Mouse (Mus musculus): ENCODE data around the gene Ahdc1. TPM values are rescaled to one million over a fixed set of nuclear protein-coding genes. Genes with fewer than 3 reads are reported as not detected.

Gene Ahdc1
- polyA plus RNA-seq, 1 experiment from 2014 or later, result 4.9 TPM

DNA sequence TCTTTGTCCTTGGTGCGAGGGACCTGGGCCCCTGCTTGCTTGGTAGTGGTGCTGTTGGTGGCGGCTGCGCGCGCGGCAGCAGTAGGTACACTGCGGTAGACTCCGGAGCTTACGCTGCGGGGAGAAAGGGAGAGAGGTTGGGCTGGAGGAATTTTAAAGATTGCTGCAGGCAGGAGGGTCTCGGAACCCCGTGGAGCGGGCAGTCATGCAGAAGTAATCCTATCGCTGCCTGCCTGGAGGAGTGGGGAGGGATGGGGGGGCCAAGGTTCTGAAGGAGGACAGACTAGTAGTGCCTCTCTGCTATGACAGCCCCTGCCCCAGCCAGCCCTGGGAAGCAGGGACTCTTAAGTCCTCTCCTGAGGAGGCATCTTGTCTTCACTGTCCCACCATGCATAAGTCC is 11.2 kb downstream of the Ahdc1 start:
- H3K4me2 ChIP-seq, result peak overlapping the region; percentile 52
- no peaks in the 10 kb centered on the region for H3K36me3 ChIP-seq (ENCODE audit: control insufficient read depth, insufficient read depth, low read length)
- H3K27ac ChIP-seq (ENCODE audit: low read depth, low read length), result peak overlapping the region; percentile 67
- peak overlapping the region; percentile 58 for H3K9ac ChIP-seq (ENCODE audit: low read length)
- H3K9me3 ChIP-seq (ENCODE audit: control insufficient read depth, low read length), result no peaks in the 10 kb centered on the region
- no peaks in the 10 kb centered on the region for H3K27me3 ChIP-seq (ENCODE audit: control insufficient read depth, insufficient read depth, low read length)
- H3K4me1 ChIP-seq (ENCODE audit: control insufficient read depth, insufficient read depth, low read length), result peaks cover 67% of the 10 kb centered on the region
- DNase-seq (ENCODE audit: low spot score, missing footprints), result peak; percentile 95
- ATAC-seq (ENCODE audit: low FRiP score), result peak; percentile 34
- under 1% methylated on average over 14 of the region's 14 CpGs for WGBS
- peak overlapping the region; percentile 16; the same call in 1 of the 2 replicates for H3K4me3 ChIP-seq (ENCODE audit: low read depth, low read length)

- H3K9ac ChIP-seq (ENCODE audit: low read length), result no peak overlapping the region
- H3K27ac ChIP-seq (ENCODE audit: low read depth, low read length), result peak overlapping the region; percentile 67
- H3K4me2 ChIP-seq, result peak overlapping the region; percentile 52
- DNase-seq (ENCODE audit: low spot score, missing footprints), result peak; percentile 94
- peaks cover 70% of the 10 kb centered on the region for H3K4me1 ChIP-seq (ENCODE audit: control insufficient read depth, insufficient read depth, low read length)
- no peaks in the 10 kb centered on the region for H3K9me3 ChIP-seq (ENCODE audit: control insufficient read depth, low read length)
- H3K4me3 ChIP-seq (ENCODE audit: low read depth, low read length), result no peak overlapping the region
- no peaks in the 10 kb centered on the region for H3K27me3 ChIP-seq (ENCODE audit: control insufficient read depth, insufficient read depth, low read length)
- no peaks in the 10 kb centered on the region for H3K36me3 ChIP-seq (ENCODE audit: control insufficient read depth, insufficient read depth, low read length)
- ATAC-seq (ENCODE audit: low FRiP score), result peak; percentile 72
- WGBS, result 36% methylated on average over 14 of the region's 14 CpGs
These were observed 12.0 kb downstream of the Ahdc1 start for GRCm38 (mm10) chr4:133022954-133023635.

GRCm38 (mm10) chr4:133023636-133024035 is 12.6 kb downstream of the Ahdc1 start:
- no peak overlapping the region for H3K9ac ChIP-seq (ENCODE audit: low read length)

DNA sequence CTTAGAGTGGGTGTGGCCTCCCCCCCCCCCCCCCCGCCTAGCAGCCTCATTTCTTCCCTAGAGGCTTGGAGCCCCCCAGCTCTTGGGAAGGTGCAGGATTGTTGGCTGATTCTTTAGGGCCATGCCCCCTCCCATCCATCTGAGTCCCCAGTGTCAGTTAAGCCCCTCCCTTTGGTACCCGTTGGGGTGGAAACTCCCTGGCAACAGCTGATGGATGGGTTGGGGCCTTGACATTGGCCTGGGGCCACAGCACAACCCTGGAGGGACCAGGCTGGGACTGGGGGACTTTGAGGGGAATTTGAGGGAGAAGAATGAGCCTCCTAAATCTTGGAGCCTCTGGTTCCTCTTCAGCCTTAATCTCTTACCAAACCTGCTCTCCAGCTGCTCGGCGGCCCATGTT is 13.3 kb downstream of the Ahdc1 start:
- Histone ChIP-seq H3K27me3 (ENCODE audit: control insufficient read depth, insufficient read depth, low read length) (no peaks in the 10 kb centered on the region), H3K4me1 (ENCODE audit: control insufficient read depth, insufficient read depth, low read length) (peaks cover 70% of the 10 kb centered on the region), H3K4me2 (no peak overlapping the region), H3K27ac (ENCODE audit: low read depth, low read length) (peak overlapping the region; percentile 7; the same call in 1 of the 2 replicates), H3K36me3 (ENCODE audit: control insufficient read depth, insufficient read depth, low read length) (no peaks in the 10 kb centered on the region), H3K4me3 (ENCODE audit: low read depth, low read length) (no peak overlapping the region), H3K9me3 (ENCODE audit: control insufficient read depth, low read length) (no peaks in the 10 kb centered on the region), H3K9ac (ENCODE audit: low read length) (no peak overlapping the region)
- WGBS, result 24% methylated on average over 3 of the region's 4 CpGs
- DNase-seq (ENCODE audit: low spot score, missing footprints) (no peak), ATAC-seq (ENCODE audit: low FRiP score) (no peak)

More at GRCm38 (mm10) chr4:133023636-133024035, 12.6 kb downstream of the Ahdc1 start:
- no peak overlapping the region for H3K4me3 ChIP-seq (ENCODE audit: low read depth, low read length)
- peak overlapping the region; percentile 35; the same call in 1 of the 2 replicates for H3K27ac ChIP-seq (ENCODE audit: low read depth, low read length)
- DNase-seq (ENCODE audit: low spot score, missing footprints) (peak; percentile 85), ATAC-seq (ENCODE audit: low FRiP score) (no peak)
- peaks cover 70% of the 10 kb centered on the region for H3K4me1 ChIP-seq (ENCODE audit: control insufficient read depth, insufficient read depth, low read length)
- H3K36me3 ChIP-seq (ENCODE audit: control insufficient read depth, insufficient read depth, low read length), result no peaks in the 10 kb centered on the region
- peak overlapping the region; percentile 52; the same call in 1 of the 2 replicates for H3K4me2 ChIP-seq
- no peaks in the 10 kb centered on the region for H3K27me3 ChIP-seq (ENCODE audit: control insufficient read depth, insufficient read depth, low read length)
- no peaks in the 10 kb centered on the region for H3K9me3 ChIP-seq (ENCODE audit: control insufficient read depth, low read length)
- WGBS, result 73% methylated on average over 6 of the region's 6 CpGs

DNA sequence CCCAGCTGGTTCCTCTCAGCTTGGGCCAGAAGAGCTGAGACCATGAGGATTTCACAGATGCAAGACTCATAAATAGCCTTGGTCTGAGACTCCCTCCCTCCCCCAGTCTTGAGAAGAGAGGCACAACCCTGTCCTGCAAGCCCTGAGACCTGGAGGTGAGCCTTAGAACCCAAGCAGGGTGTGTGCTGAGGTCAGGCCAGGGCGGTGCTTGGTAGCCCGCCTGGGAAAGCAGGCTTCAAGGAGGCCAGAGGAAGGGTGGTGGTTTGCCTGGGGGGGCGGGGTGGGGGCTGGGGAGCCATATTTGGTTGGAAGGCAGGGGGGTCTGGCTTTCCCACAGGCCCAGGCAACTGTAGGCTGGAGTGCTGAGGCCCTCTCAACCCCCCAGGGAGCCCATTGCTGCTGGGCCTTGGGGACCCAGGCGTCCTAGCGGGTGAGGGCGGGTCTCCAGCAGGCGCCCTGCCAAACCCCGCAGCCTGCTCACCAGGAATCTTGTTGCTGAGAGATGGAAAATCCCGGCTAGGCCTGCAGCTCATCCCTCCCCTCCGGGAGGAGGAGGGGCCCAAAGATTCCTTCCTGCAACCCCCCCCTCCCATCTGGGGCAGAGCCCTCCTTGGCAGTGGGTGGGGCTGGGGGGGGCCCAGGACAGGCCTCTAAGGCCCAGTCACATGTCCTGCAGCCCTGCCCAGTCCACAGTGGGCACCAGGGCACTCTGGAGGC is 14.1 kb downstream of the Ahdc1 start:
- DNase-seq (ENCODE audit: low spot score, missing footprints) (no peak), ATAC-seq (ENCODE audit: low FRiP score) (no peak)
- Histone ChIP-seq H3K9me3 (ENCODE audit: control insufficient read depth, low read length) (no peaks in the 10 kb centered on the region), H3K4me2 (no peak overlapping the region), H3K4me3 (ENCODE audit: low read depth, low read length) (no peak overlapping the region), H3K27me3 (ENCODE audit: control insufficient read depth, insufficient read depth, low read length) (no peaks in the 10 kb centered on the region), H3K27ac (ENCODE audit: low read depth, low read length) (no peak overlapping the region), H3K4me1 (ENCODE audit: control insufficient read depth, insufficient read depth, low read length) (peaks cover 70% of the 10 kb centered on the region), H3K9ac (ENCODE audit: low read length) (0 out of 2 replicates have a peak overlapping the region, but pooled peaks have one; percentile 13), H3K36me3 (ENCODE audit: control insufficient read depth, insufficient read depth, low read length) (no peaks in the 10 kb centered on the region)
- WGBS, result 15% methylated on average over 9 of the region's 10 CpGs

GRCm38 (mm10) chr4:133026272-133026671 is 15.2 kb downstream of the Ahdc1 start:
- H3K4me3 ChIP-seq (ENCODE audit: low read depth, low read length), result no peak overlapping the region
- H3K27me3 ChIP-seq (ENCODE audit: control insufficient read depth, insufficient read depth, low read length), result no peaks in the 10 kb centered on the region
- peaks cover 59% of the 10 kb centered on the region for H3K4me1 ChIP-seq (ENCODE audit: control insufficient read depth, insufficient read depth, low read length)
- DNase-seq (ENCODE audit: low spot score, missing footprints) (peak; percentile 84), ATAC-seq (ENCODE audit: low FRiP score) (no peak)
- H3K4me2 ChIP-seq, result no peak overlapping the region
- H3K27ac ChIP-seq (ENCODE audit: low read depth, low read length), result no peak overlapping the region
- 75% methylated on average over 10 of the region's 10 CpGs for WGBS
- no peaks in the 10 kb centered on the region for H3K9me3 ChIP-seq (ENCODE audit: control insufficient read depth, low read length)
- no peak overlapping the region for H3K9ac ChIP-seq (ENCODE audit: low read length)
- no peaks in the 10 kb centered on the region for H3K36me3 ChIP-seq (ENCODE audit: control insufficient read depth, insufficient read depth, low read length)

GRCm38 (mm10) chr4:133026826-133027375 is 15.8 kb downstream of the Ahdc1 start:
- no peak overlapping the region; the same call in 1 of the 2 replicates for H3K9ac ChIP-seq (ENCODE audit: low read length)

GRCm38 (mm10) chr4:133027721-133028120 is 16.7 kb downstream of the Ahdc1 start:
- Histone ChIP-seq H3K27ac (ENCODE audit: low read depth, low read length) (no peak overlapping the region), H3K4me2 (no peak overlapping the region)

More at GRCm38 (mm10) chr4:133026826-133027375, 15.8 kb downstream of the Ahdc1 start:
- Histone ChIP-seq H3K4me1 (ENCODE audit: control insufficient read depth, insufficient read depth, low read length) (peaks cover 53% of the 10 kb centered on the region), H3K27ac (ENCODE audit: low read depth, low read length) (no peak overlapping the region), H3K4me3 (ENCODE audit: low read depth, low read length) (no peak overlapping the region), H3K4me2 (no peak overlapping the region), H3K9me3 (ENCODE audit: control insufficient read depth, low read length) (no peaks in the 10 kb centered on the region), H3K36me3 (ENCODE audit: control insufficient read depth, insufficient read depth, low read length) (no peaks in the 10 kb centered on the region), H3K27me3 (ENCODE audit: control insufficient read depth, insufficient read depth, low read length) (no peaks in the 10 kb centered on the region)
- ATAC-seq (ENCODE audit: low FRiP score) (no peak), DNase-seq (ENCODE audit: low spot score, missing footprints) (peak; percentile 85)
- 34% methylated on average over 2 of the region's 2 CpGs for WGBS

GRCm38 (mm10) chr4:133028193-133028592 is 17.1 kb downstream of the Ahdc1 start:
- Histone ChIP-seq H3K9me3 (ENCODE audit: control insufficient read depth, low read length) (no peaks in the 10 kb centered on the region), H3K27me3 (ENCODE audit: control insufficient read depth, insufficient read depth, low read length) (no peaks in the 10 kb centered on the region), H3K4me1 (ENCODE audit: control insufficient read depth, insufficient read depth, low read length) (peaks cover 40% of the 10 kb centered on the region), H3K27ac (ENCODE audit: low read depth, low read length) (no peak overlapping the region), H3K4me3 (ENCODE audit: low read depth, low read length) (no peak overlapping the region), H3K9ac (ENCODE audit: low read length) (no peak overlapping the region), H3K4me2 (no peak overlapping the region), H3K36me3 (ENCODE audit: control insufficient read depth, insufficient read depth, low read length) (no peaks in the 10 kb centered on the region)
- DNase-seq (ENCODE audit: low spot score, missing footprints) (no peak), ATAC-seq (ENCODE audit: low FRiP score) (no peak)
- 86% methylated on average over 6 of the region's 6 CpGs for WGBS

More at GRCm38 (mm10) chr4:133027721-133028120, 16.7 kb downstream of the Ahdc1 start:
- WGBS, result 58% methylated on average over 10 of the region's 10 CpGs
- ATAC-seq (ENCODE audit: low FRiP score) (no peak), DNase-seq (ENCODE audit: low spot score, missing footprints) (no peak)
- Histone ChIP-seq H3K27me3 (ENCODE audit: control insufficient read depth, insufficient read depth, low read length) (no peaks in the 10 kb centered on the region), H3K4me3 (ENCODE audit: low read depth, low read length) (no peak overlapping the region), H3K9me3 (ENCODE audit: control insufficient read depth, low read length) (no peaks in the 10 kb centered on the region), H3K9ac (ENCODE audit: low read length) (no peak overlapping the region), H3K36me3 (ENCODE audit: control insufficient read depth, insufficient read depth, low read length) (no peaks in the 10 kb centered on the region), H3K4me1 (ENCODE audit: control insufficient read depth, insufficient read depth, low read length) (peaks cover 45% of the 10 kb centered on the region)
